Mouse (Mus musculus): ENCODE measurements around the gene Actl6a.

DNA sequence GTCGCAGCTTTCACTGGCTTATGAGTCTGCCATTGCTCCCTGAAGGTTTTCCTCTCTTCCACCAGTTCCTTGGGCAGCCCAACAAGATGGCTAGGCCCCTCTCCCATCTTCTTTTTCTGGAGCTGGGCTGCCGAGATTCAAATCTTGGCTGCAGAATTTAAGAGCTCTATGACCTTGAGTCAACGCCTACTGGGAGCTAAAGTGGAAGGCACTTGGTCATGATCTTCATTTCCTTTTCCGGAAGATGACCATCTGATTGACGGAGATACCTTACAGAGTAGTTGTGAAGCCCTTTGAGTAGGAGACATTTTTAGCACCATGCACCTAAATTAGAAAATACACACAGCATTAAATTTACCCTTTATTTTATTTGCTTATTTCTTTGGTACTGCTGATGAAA lies 32.5 kb downstream of the Actl6a start:
- TF ChIP-seq CTCF (IDR thresholded peaks at IDR 0.05; ENCODE audit: extremely low read depth, insufficient read length, insufficient replicate concordance, low read depth, low read length) (no peak), POLR2A (IDR thresholded peaks at IDR 0.05; ENCODE audit: low read depth, low read length) (no peak)

Data from small intestine, adult 2 months (tissue).